Mouse (Mus musculus) liver, adult 2 months (tissue): ENCODE results near the gene Egr4. TPM values are rescaled to one million over a fixed set of nuclear protein-coding genes. Genes with fewer than 3 reads are reported as not detected.

Source experiments
- DNase-seq: peaks from one replicate; pipeline ENCODE4 v3.0.0-alpha.2; 2011; ENCODE audit warnings: low read depth, low spot score; ENCODE audit errors: extremely low read depth
- H3K27ac ChIP-seq: fragments of 200-500 bp; replicated peaks from 2 replicates; pipeline ENCODE4 v1.5.1; 2012; ENCODE audit warnings: low read depth, mild to moderate bottlenecking, control low read depth, inconsistent platforms, low read length; ENCODE audit not compliant: insufficient read depth
- H3K27me3 ChIP-seq: fragments of 200-500 bp; 2 replicates; pipeline ENCODE4 v1.6.1; 2012; ENCODE audit warnings: mild to moderate bottlenecking, moderate library complexity, low read length, inconsistent platforms; ENCODE audit not compliant: control insufficient read depth, insufficient read depth
- H3K36me3 ChIP-seq: fragments of 200-500 bp; 2 replicates; pipeline ENCODE4 v1.6.1; 2012; ENCODE audit warnings: low read length, inconsistent platforms; ENCODE audit not compliant: control insufficient read depth, insufficient read depth
- H3K4me1 ChIP-seq: fragments of 200-500 bp; 2 replicates; pipeline ENCODE4 v1.6.1; 2011; ENCODE audit warnings: low read length; ENCODE audit not compliant: control insufficient read depth, insufficient read depth
- H3K4me3 ChIP-seq: fragments of 200-500 bp; 2 replicates; pipeline ENCODE4 v1.5.1; 2011; ENCODE audit warnings: low read depth, mild to moderate bottlenecking, control low read depth, low read length, moderate library complexity; ENCODE audit not compliant: insufficient read depth
- H3K79me2 ChIP-seq: fragments of 200-500 bp; 2 replicates; pipeline ENCODE4 v1.6.1; 2012; ENCODE audit warnings: inconsistent platforms, mild to moderate bottlenecking, low read length, moderate library complexity; ENCODE audit not compliant: control insufficient read depth, insufficient read depth
- H3K9ac ChIP-seq: fragments of 200-500 bp; 2 replicates; pipeline ENCODE4 v1.6.1; 2012; ENCODE audit warnings: low read depth, mild to moderate bottlenecking, control low read depth, inconsistent platforms, low read length
- CTCF ChIP-seq: fragments of 200-500 bp; IDR thresholded peaks from 2 replicates; pipeline ENCODE4 v1.5.1; 2011; ENCODE audit warnings: low read depth, low read length, control low read depth
- POLR2A ChIP-seq: fragments of 200-500 bp; IDR thresholded peaks from 2 replicates; pipeline ENCODE4 v1.6.1; 2011; ENCODE audit warnings: low read length, control low read depth; ENCODE audit not compliant: insufficient read depth; ENCODE audit errors: extremely low read depth
- WGBS: fragments of 180-500 bp; shearing (Covaris S2); methylation state at CpG from one replicate; pipeline ENCODE4 v1.1.7; 2018; 5-methylcytosine and 5-hydroxymethylcytosine counted together
- polyA plus RNA-seq: library from polyadenylated mRNA; depleted of rRNA; stranded (reverse); fragments of >200 nt; gene quantifications from 2 replicates; pipeline ENCODE4 v1.2.3, GENCODE M21; 2012
- total RNA-seq: library from RNA; depleted of rRNA; stranded (reverse); fragments of >200 nt; gene quantifications from 2 replicates; pipeline ENCODE4 v1.2.3, GENCODE M21; 2014

Egr4 gene
- total and polyA plus RNA-seq, 2 experiments = not detected

GRCm38 (mm10) chr6:85501571-85502102 is 11.8 kb downstream of the Egr4 start:
- no peak for DNase-seq
- no peaks in the 10 kb centered on the region for H3K36me3 ChIP-seq
- no peaks in the 10 kb centered on the region for H3K79me2 ChIP-seq
- no peak overlapping the region for H3K27ac ChIP-seq
- peaks cover 2% of the 10 kb centered on the region for H3K4me1 ChIP-seq
- peaks cover 6% of the 10 kb centered on the region for H3K27me3 ChIP-seq
- H3K4me3 ChIP-seq = no peak overlapping the region
- TF ChIP-seq CTCF (no peak), POLR2A (no peak)
- H3K9ac ChIP-seq = no peak overlapping the region
- 29% methylated on average over 6 of the region's 6 CpGs for WGBS

GRCm38 (mm10) chr6:85500416-85500815 is 13.0 kb downstream of the Egr4 start:
- DNase-seq = no peak
- Histone ChIP-seq H3K79me2 (no peaks in the 10 kb centered on the region), H3K4me3 (no peak overlapping the region), H3K27me3 (peaks cover 6% of the 10 kb centered on the region), H3K9ac (no peak overlapping the region), H3K36me3 (no peaks in the 10 kb centered on the region), H3K27ac (no peak overlapping the region), H3K4me1 (peaks cover 2% of the 10 kb centered on the region)
- TF ChIP-seq CTCF = no peak
- no peak for TF ChIP-seq POLR2A
- WGBS = 62% methylated on average over 1 of the region's 1 CpGs

- no peak for TF ChIP-seq POLR2A
- TF ChIP-seq CTCF = no peak
- no peak overlapping the region for H3K4me3 ChIP-seq
- 53% methylated on average over 9 of the region's 9 CpGs for WGBS
- no peaks in the 10 kb centered on the region for H3K79me2 ChIP-seq
- peaks cover 5% of the 10 kb centered on the region for H3K27me3 ChIP-seq
- H3K27ac ChIP-seq = no peak overlapping the region
- no peaks in the 10 kb centered on the region for H3K36me3 ChIP-seq
- no peak overlapping the region for H3K9ac ChIP-seq
- DNase-seq = no peak
- peaks cover 2% of the 10 kb centered on the region for H3K4me1 ChIP-seq
Observed at GRCm38 (mm10) chr6:85498147-85498546, 15.2 kb downstream of the Egr4 start.

- TF ChIP-seq POLR2A = no peak
- no peak for TF ChIP-seq CTCF
- no peaks in the 10 kb centered on the region for H3K36me3 ChIP-seq
- no peaks in the 10 kb centered on the region for H3K27me3 ChIP-seq
Observed at GRCm38 (mm10) chr6:85496976-85497375, 16.4 kb downstream of the Egr4 start.

GRCm38 (mm10) chr6:85491606-85492005 is 21.8 kb downstream of the Egr4 start:
- Histone ChIP-seq H3K36me3 (no peaks in the 10 kb centered on the region), H3K79me2 (no peaks in the 10 kb centered on the region), H3K4me1 (no peaks in the 10 kb centered on the region), H3K27me3 (no peaks in the 10 kb centered on the region), H3K9ac (no peak overlapping the region), H3K27ac (no peak overlapping the region), H3K4me3 (no peak overlapping the region)
- DNase-seq = no peak
- no peak for TF ChIP-seq CTCF
- no peak for TF ChIP-seq POLR2A
- WGBS = 88% methylated on average over 3 of the region's 3 CpGs

More at GRCm38 (mm10) chr6:85496976-85497375, 16.4 kb downstream of the Egr4 start:
- no peaks in the 10 kb centered on the region for H3K79me2 ChIP-seq
- H3K27ac ChIP-seq = no peak overlapping the region
- no peaks in the 10 kb centered on the region for H3K4me1 ChIP-seq
- DNase-seq = no peak
- H3K4me3 ChIP-seq = no peak overlapping the region
- H3K9ac ChIP-seq = no peak overlapping the region

- Histone ChIP-seq H3K4me1 (no peaks in the 10 kb centered on the region), H3K9ac (no peak overlapping the region), H3K4me3 (no peak overlapping the region), H3K79me2 (no peaks in the 10 kb centered on the region), H3K27ac (no peak overlapping the region), H3K27me3 (no peaks in the 10 kb centered on the region), H3K36me3 (no peaks in the 10 kb centered on the region)
- no peak for DNase-seq
- TF ChIP-seq POLR2A (no peak), CTCF (no peak)
- WGBS = 92% methylated on average over 4 of the region's 4 CpGs
Observed at GRCm38 (mm10) chr6:85490252-85490651, 23.1 kb downstream of the Egr4 start.
